Mouse (Mus musculus) stomach, embryonic 14.5 days (tissue): ENCODE measurements around the gene Olfr112. TPM values are rescaled to one million over a fixed set of nuclear protein-coding genes. Genes with fewer than 3 reads are reported as not detected.
"Not testable (repeated sequence)": the region's sequence is repeated elsewhere in the genome, so short reads cannot be mapped to it uniquely, and the experiment has no call there.

ENCODE experiments used
- ATAC-seq: fragments of 200-750 bp; cut with Nextera tagmentation; 2 replicates; pipeline ENCODE4 v1.8.0; 2017; ENCODE audit warnings: low read depth, moderate TSS enrichment; ENCODE audit not compliant: insufficient number of reproducible peaks, insufficient read depth, low FRiP score
- H3K27ac ChIP-seq: fragments of 300-500 bp; sonication (generic); 2 replicates; pipeline ENCODE4 v1.5.1; 2014; ENCODE audit warnings: mild to moderate bottlenecking, low read length, moderate library complexity, mixed read lengths
- H3K27me3 ChIP-seq: fragments of 300-500 bp; sonication (generic); 2 replicates; pipeline ENCODE4 v1.6.1; 2014; ENCODE audit warnings: low read length, control low read depth, mixed read lengths; ENCODE audit not compliant: control insufficient read depth, insufficient read depth
- H3K36me3 ChIP-seq: fragments of 300-500 bp; sonication (generic); 2 replicates; pipeline ENCODE4 v1.6.1; 2014; ENCODE audit warnings: mild to moderate bottlenecking, control low read depth, low read length, moderate library complexity, mixed read lengths; ENCODE audit not compliant: control insufficient read depth, insufficient read depth
- H3K4me1 ChIP-seq: fragments of 300-500 bp; sonication (generic); 2 replicates; pipeline ENCODE4 v1.6.1; 2014; ENCODE audit warnings: low read length, control low read depth, mixed read lengths; ENCODE audit not compliant: control insufficient read depth, insufficient read depth
- H3K4me2 ChIP-seq: fragments of 300-500 bp; sonication (generic); replicated peaks from 2 replicates; pipeline ENCODE4 v1.6.1; 2014; ENCODE audit warnings: low read depth, low read length, control low read depth
- H3K4me3 ChIP-seq: fragments of 300-500 bp; sonication (generic); 2 replicates; pipeline ENCODE4 v1.5.1; 2014; ENCODE audit warnings: low read depth, low read length, control low read depth
- H3K9ac ChIP-seq: fragments of 300-500 bp; sonication (generic); replicated peaks from 2 replicates; pipeline ENCODE4 v1.6.1; 2014; ENCODE audit warnings: low read depth, mild to moderate bottlenecking, control low read depth, low read length, moderate library complexity, mixed read lengths
- H3K9me3 ChIP-seq: fragments of 300-500 bp; sonication (generic); 2 replicates; pipeline ENCODE4 v1.6.1; 2016; ENCODE audit warnings: low read depth, low read length, control low read depth; ENCODE audit not compliant: control insufficient read depth
- WGBS: fragments of 180-500 bp; shearing (Covaris S2); extraction: QIAGEN DNeasy Blood & Tissue Kit; methylation state at CpG from one replicate; pipeline ENCODE4 v1.1.7; 2014; 5-methylcytosine and 5-hydroxymethylcytosine counted together
- polyA plus RNA-seq: library from polyadenylated mRNA; unstranded; fragments of >200 nt; fragmentation: Nextera tagmentation; extraction: Ambion mirVana; gene quantifications from 2 replicates; pipeline ENCODE4 v1.2.1, GENCODE M21; 2014

Olfr112 gene
- polyA plus RNA-seq, 1 experiment from 2014 or later = not detected

DNA sequence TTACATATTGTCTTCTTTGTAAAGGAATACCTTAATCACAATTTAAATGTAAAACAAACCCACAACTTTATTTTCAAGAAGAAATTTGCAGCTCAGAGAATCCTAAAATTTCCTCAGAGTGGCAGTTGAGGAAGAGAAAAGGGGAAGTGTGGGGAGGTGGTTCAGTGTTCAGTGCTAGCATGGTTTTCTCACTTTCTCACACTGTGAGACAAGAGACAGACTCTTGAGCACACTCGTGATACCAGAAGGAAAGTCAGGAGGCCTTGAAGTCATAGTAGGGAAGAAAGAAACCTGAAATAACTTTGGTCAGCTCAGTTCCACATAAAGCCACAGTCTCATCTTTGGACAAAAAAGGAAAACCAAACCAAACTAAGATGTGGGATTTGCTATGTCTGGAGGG is 43.8 kb downstream of the Olfr112 start:
- H3K4me1 ChIP-seq, ATAC-seq, H3K4me3 ChIP-seq, H3K27me3 ChIP-seq, H3K36me3 ChIP-seq, H3K9ac ChIP-seq, H3K4me2 ChIP-seq, H3K27ac ChIP-seq, H3K9me3 ChIP-seq: not testable (repeated sequence)
- WGBS = 70% methylated on average over 1 of the region's 1 CpGs

DNA sequence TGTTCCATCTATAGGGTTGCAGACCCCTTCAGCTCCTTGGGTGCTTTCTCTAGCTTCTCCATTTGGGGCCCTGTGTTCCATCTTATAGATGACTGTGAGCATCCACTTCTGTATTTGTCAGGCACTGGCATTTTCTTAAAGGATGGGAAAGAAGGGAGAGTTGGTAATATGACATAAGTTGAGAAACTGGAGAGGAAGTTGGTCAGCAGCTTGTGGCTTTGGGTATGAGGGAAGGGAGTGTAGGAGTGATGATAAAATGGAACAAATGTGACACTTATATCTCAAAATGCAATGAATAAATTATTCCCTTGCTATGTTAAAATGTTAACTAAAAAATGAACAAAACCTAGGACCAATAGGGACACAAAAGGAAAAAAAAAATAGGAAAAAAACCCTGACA is 44.6 kb downstream of the Olfr112 start:
- not testable (repeated sequence) for H3K9me3 ChIP-seq, H3K4me3 ChIP-seq, H3K4me1 ChIP-seq, ATAC-seq, H3K9ac ChIP-seq, H3K36me3 ChIP-seq, H3K27ac ChIP-seq, H3K27me3 ChIP-seq, H3K4me2 ChIP-seq

Other genes with a start within 250 kb of the Olfr112 start
- not detected in 2 replicates for gene Olfr103, start 229.8 kb downstream of the Olfr112 start, polyA plus RNA-seq
- not detected in 2 replicates for gene Olfr104-ps, start 209.9 kb downstream of the Olfr112 start, polyA plus RNA-seq
- not detected in 2 replicates for gene Olfr105-ps, start 190.4 kb downstream of the Olfr112 start, polyA plus RNA-seq
- not detected in 2 replicates for gene Olfr106-ps, start 179.1 kb downstream of the Olfr112 start, polyA plus RNA-seq
- gene Olfr107, start 170.2 kb downstream of the Olfr112 start, polyA plus RNA-seq = not detected in 2 replicates
- gene Olfr108, start 124.0 kb downstream of the Olfr112 start, polyA plus RNA-seq = not detected in 2 replicates
- gene Olfr109, start 110.5 kb downstream of the Olfr112 start, polyA plus RNA-seq = not detected in 2 replicates
- gene H2-M2, start 85.9 kb downstream of the Olfr112 start, polyA plus RNA-seq = not detected in 2 replicates
- not detected in 2 replicates for gene Olfr110, start 77.0 kb downstream of the Olfr112 start, polyA plus RNA-seq
- not detected in 2 replicates for gene Olfr111, start 61.4 kb downstream of the Olfr112 start, polyA plus RNA-seq
- gene Olfr113, start 8.2 kb upstream of the Olfr112 start, polyA plus RNA-seq = not detected in 2 replicates
- gene Olfr114, start 23.3 kb upstream of the Olfr112 start, polyA plus RNA-seq = not detected in 2 replicates
- gene Olfr115, start 57.7 kb upstream of the Olfr112 start, polyA plus RNA-seq = not detected in 2 replicates
- gene Olfr116, start 57.7 kb upstream of the Olfr112 start, polyA plus RNA-seq = not detected in 2 replicates
- not detected in 2 replicates for gene Olfr117, start 94.3 kb upstream of the Olfr112 start, polyA plus RNA-seq
- gene Olfr118, start 97.5 kb upstream of the Olfr112 start, polyA plus RNA-seq = not detected in 2 replicates
- not detected in 2 replicates for gene Olfr119, start 127.1 kb upstream of the Olfr112 start, polyA plus RNA-seq
- gene Olfr120, start 152.4 kb upstream of the Olfr112 start, polyA plus RNA-seq = not detected in 2 replicates
- not detected in 2 replicates for gene Olfr121, start 179.4 kb upstream of the Olfr112 start, polyA plus RNA-seq
- not detected in 2 replicates for gene Olfr122, start 199.2 kb upstream of the Olfr112 start, polyA plus RNA-seq
- gene Olfr123, start 224.1 kb upstream of the Olfr112 start, polyA plus RNA-seq = not detected in 2 replicates
- not detected in 2 replicates for gene Olfr124, start 230.4 kb upstream of the Olfr112 start, polyA plus RNA-seq